Mouse (Mus musculus) CH12.LX (cell line): ENCODE results near the gene Flna.

Experiments
- IRF4 ChIP-seq: IDR thresholded peaks from 2 replicates; pipeline ENCODE4 v1.6.1; 2014; ENCODE audit warnings: low read depth, mild to moderate bottlenecking, inconsistent platforms, low read length, improper control_type of control experiment
- MAX ChIP-seq: IDR thresholded peaks from 2 replicates; pipeline ENCODE4 v1.6.1; 2011; ENCODE audit warnings: low read length, improper control_type of control experiment
- MYC ChIP-seq: IDR thresholded peaks from 2 replicates; pipeline ENCODE4 v1.6.1; 2011; ENCODE audit warnings: low read depth, mild to moderate bottlenecking, improper control_type of control experiment, low read length

GRCm38 (mm10) chrX:74245107-74245506 is 4.5 kb downstream of the Flna start:
- TF ChIP-seq MYC (no peak), IRF4 (no peak), MAX (no peak)
